Mouse (Mus musculus): Measurements from ENCODE around the gene Sf3b4. TPM values are rescaled to one million over a fixed set of nuclear protein-coding genes. Genes with fewer than 3 reads are reported as not detected.
"Not testable (repeated sequence)": the region's sequence is repeated elsewhere in the genome, so short reads cannot be mapped to it uniquely, and the experiment has no call there.

Gene Sf3b4
- polyA plus RNA-seq, 1 experiment from 2014 or later = 190 TPM

DNA sequence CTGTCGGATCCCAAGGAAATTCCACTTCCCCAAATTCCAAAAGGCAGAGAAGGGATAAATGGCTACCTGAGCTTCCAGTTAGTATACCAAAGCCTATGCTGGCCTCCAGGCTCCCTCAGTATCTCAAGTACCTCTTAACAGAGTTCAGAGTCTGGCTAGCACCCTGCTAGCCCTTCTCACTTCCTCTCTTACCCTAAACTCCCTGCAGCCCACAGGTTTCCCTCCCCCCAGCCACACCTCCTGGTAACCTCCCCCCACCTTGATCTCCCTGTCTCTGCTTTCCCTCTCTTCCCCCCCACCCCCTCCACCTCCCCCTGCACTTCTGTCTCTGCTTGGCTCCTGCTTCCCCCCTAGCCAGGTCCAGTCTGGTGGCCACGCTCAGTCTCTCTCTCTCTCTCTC lies 27.6 kb downstream of the Sf3b4 start:
- Histone ChIP-seq H3K36me3 (peaks cover 11% of the 10 kb centered on the region), H3K27ac (no peak overlapping the region), H3K4me3 (no peak overlapping the region), H3K27me3 (ENCODE audit: insufficient read depth, poor library complexity, severe bottlenecking) (no peaks in the 10 kb centered on the region), H3K4me1 (peaks cover 21% of the 10 kb centered on the region), H3K9me3 (no peaks in the 10 kb centered on the region)
- 39% methylated on average over 2 of the region's 2 CpGs for whole genome bisulfite sequencing
- DNase-seq (ENCODE audit: low spot score) = no peak

DNA sequence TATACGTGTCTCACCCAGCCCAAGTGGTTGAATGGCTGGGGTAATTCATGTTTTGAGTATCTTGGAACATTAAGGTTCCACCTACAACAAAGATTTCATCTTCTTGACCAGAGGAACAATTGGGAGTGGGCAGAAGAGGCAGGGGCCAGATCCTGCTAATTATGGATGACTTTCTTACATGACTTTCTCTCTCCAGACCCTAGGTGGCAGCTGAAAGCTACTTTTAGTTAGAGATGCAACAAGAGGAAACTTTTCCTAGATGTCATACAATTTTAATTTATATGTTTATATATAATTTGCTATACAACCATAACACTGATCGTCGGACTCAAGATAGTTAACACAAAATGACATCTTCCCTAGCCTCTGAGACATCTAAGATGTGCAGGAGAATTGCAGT lies 35.7 kb downstream of the Sf3b4 start:
- Histone ChIP-seq H3K36me3 (no peaks in the 10 kb centered on the region), H3K27me3 (ENCODE audit: insufficient read depth, poor library complexity, severe bottlenecking) (peaks cover 6% of the 10 kb centered on the region; the same call in 1 of the 2 replicates), H3K4me3 (no peak overlapping the region), H3K9me3 (no peaks in the 10 kb centered on the region), H3K27ac (no peak overlapping the region), H3K4me1 (peaks cover 6% of the 10 kb centered on the region)
- no peak for DNase-seq (ENCODE audit: low spot score)
- 84% methylated on average over 3 of the region's 3 CpGs for WGBS

DNA sequence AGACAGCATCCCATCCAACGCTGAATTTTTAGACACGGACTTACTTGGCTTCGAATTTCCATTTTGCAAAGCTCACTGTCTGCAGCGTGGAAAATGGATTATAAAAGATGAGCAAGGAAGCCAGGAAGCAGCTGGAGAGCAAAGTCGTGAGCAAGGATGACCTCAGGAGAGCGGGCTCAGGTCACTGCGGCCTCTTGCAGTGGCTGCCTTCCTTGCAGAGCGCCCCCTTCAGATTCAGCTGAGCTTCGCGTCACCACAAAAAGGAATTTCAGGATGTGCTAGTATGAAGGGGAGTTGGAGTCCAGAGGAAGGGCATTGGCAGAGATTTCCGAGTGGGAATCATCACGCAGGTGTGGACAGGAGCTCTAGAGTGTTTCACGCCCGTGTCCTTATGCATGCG lies 37.1 kb downstream of the Sf3b4 start:
- 19% methylated on average over 15 of the region's 15 CpGs for WGBS
- no peak for DNase-seq (ENCODE audit: low spot score)
- Histone ChIP-seq H3K27me3 (ENCODE audit: insufficient read depth, poor library complexity, severe bottlenecking) (peaks cover 6% of the 10 kb centered on the region; the same call in 1 of the 2 replicates), H3K4me1 (peaks cover 6% of the 10 kb centered on the region), H3K36me3 (no peaks in the 10 kb centered on the region), H3K4me3 (no peak overlapping the region), H3K9me3 (no peaks in the 10 kb centered on the region), H3K27ac (no peak overlapping the region)

DNA sequence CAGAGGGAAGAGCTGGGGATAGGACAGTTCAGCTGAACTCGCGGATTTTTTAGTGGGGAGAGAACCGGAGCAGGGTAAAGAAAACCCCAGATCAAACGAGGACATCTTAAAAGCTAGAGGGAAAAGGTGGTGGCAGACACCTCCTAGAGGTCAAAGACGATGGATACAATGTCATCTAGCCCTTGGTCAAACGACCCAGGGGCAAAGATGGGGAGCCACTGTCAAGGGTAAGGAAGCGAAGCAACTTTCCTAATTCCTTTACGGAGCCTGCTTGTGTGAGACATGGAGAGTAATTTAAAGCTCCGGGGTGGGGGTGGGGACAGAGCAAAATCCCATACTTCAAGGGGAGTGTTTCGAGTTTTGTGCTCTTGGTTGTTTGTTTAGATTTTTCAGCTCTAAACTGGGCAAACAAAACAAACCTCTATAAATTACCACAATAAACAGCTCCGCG lies 47.1 kb downstream of the Sf3b4 start:
- peaks cover 23% of the 10 kb centered on the region for H3K4me1 ChIP-seq
- no peaks in the 10 kb centered on the region for H3K9me3 ChIP-seq
- no peak for DNase-seq (ENCODE audit: low spot score)
- peak overlapping the region; percentile 94 for H3K27ac ChIP-seq
- no peaks in the 10 kb centered on the region for H3K36me3 ChIP-seq
- peak overlapping the region; percentile 71 for H3K4me3 ChIP-seq
- H3K27me3 ChIP-seq (ENCODE audit: insufficient read depth, poor library complexity, severe bottlenecking) = no peaks in the 10 kb centered on the region
- WGBS = under 1% methylated on average over 12 of the region's 12 CpGs

DNA sequence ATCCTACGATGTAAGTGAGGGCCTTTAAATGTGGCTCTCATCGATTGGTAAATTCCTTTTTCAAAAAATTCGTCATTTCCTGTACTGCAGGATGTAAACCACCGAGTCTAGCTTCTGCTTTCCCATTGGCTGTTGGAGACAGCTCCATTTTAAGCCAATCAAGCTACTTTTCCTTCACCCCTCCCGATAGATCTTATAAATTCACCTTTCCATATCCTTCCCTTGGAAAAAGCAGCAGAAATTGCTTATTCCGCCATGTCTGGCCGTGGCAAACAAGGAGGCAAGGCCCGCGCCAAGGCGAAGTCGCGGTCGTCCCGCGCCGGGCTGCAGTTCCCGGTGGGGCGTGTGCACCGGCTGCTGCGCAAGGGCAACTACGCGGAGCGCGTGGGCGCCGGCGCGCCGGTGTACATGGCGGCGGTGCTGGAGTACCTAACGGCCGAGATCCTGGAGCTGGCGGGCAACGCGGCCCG lies 47.6 kb downstream of the Sf3b4 start, which contains the start of the genes Bola1 and Hist2h2ab:
TSS of gene Bola1 (minus strand) at position 49 of the 470 bp plus-strand sequence.
TSS of gene Hist2h2ab (plus strand) at position 205 of the 470 bp plus-strand sequence.
- DNase-seq (ENCODE audit: low spot score) = peak; percentile 87
- peak within 1 kb of the TSS; percentile 94 for H3K27ac ChIP-seq
- WGBS = 0% methylated on average over 37 of the region's 37 CpGs
- H3K9me3 ChIP-seq = no peaks in the 10 kb centered on the region
- H3K36me3 ChIP-seq = no peaks in the 10 kb centered on the region
- H3K4me3 ChIP-seq = peak within 1 kb of the TSS; percentile 71
- H3K4me1 ChIP-seq = peaks cover 25% of the 10 kb centered on the region
- no peaks in the 10 kb centered on the region for H3K27me3 ChIP-seq (ENCODE audit: insufficient read depth, poor library complexity, severe bottlenecking)

DNA sequence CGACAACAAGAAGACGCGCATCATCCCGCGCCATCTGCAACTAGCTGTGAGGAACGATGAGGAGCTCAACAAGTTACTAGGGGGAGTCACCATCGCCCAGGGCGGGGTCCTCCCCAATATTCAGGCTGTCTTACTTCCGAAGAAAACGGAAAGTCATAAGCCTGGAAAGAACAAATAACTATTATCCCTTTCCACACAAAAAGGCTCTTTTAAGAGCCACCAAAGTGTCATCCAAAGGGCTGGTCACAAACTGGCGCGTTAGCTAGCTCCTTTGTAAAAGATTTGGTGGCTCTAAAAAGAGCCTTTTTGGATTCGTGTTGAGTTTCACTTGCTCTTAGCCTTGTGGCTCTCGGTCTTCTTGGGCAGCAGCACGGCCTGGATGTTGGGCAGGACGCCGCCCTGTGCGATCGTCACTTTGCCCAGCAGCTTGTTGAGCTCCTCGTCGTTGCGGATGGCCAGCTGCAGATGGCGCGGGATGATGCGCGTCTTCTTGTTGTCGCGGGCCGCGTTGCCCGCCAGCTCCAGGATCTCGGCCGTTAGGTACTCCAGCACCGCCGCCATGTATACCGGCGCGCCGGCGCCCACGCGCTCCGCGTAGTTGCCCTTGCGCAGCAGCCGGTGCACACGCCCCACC lies 48.1 kb downstream of the Sf3b4 start:
- Histone ChIP-seq H3K4me1 (peaks cover 30% of the 10 kb centered on the region), H3K4me3 (peak overlapping the region; percentile 71), H3K27ac (peak overlapping the region; percentile 94)
- not testable (repeated sequence) for H3K36me3 ChIP-seq; DNase-seq (ENCODE audit: low spot score); H3K27me3 ChIP-seq (ENCODE audit: insufficient read depth, poor library complexity, severe bottlenecking); H3K9me3 ChIP-seq
- WGBS = under 1% methylated on average over 38 of the region's 47 CpGs

DNA sequence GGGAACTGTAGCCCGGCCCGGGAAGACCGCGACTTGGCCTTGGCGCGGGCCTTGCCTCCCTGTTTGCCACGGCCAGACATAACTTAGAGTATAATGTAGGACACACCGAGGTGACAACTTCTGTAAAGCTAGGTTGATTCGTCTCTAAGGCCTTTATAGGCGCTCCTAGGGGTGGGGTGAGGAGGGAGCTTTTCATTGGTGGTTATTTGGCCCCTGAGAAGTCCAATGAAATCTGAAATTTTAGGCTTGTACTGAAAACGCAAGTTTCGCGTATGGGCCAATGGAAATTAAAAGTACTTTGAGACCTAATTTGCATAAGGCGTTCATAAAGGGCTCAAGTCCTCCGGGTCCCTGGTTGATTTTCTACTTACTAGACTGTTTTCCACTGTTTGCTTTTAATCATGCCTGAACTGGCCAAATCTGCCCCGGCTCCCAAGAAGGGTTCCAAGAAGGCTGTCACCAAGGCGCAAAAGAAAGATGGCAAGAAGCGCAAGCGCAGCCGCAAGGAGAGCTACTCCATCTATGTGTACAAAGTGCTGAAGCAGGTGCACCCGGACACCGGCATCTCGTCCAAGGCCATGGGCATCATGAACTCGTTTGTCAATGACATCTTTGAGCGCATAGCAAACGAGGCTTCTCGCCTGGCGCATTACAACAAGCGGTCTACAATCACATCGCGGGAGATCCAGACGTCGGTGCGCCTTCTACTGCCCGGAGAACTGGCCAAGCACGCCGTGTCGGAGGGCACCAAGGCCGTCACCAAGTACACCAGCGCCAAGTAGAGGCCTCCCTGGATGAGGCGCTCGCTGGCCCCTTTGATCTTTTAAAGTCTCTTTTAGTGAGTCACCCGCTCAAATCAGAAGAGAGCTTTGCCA lies 48.9 kb downstream of the Sf3b4 start, which contains the start of the genes Hist2h2ac and Hist2h2be:
TSS of gene Hist2h2ac (minus strand) at position 116 of the 875 bp plus-strand sequence.
TSS of gene Hist2h2be (plus strand) at position 355 of the 875 bp plus-strand sequence.
- no peaks in the 10 kb centered on the region for H3K9me3 ChIP-seq
- H3K27me3 ChIP-seq (ENCODE audit: insufficient read depth, poor library complexity, severe bottlenecking) = no peaks in the 10 kb centered on the region
- H3K4me1 ChIP-seq = peaks cover 34% of the 10 kb centered on the region
- WGBS = under 1% methylated on average over 43 of the region's 43 CpGs
- peak within 1 kb of the TSS; percentile 94 for H3K27ac ChIP-seq
- H3K36me3 ChIP-seq = no peaks in the 10 kb centered on the region
- peak within 1 kb of the TSS; percentile 71 for H3K4me3 ChIP-seq
- peak; percentile 95 for DNase-seq (ENCODE audit: low spot score)

DNA sequence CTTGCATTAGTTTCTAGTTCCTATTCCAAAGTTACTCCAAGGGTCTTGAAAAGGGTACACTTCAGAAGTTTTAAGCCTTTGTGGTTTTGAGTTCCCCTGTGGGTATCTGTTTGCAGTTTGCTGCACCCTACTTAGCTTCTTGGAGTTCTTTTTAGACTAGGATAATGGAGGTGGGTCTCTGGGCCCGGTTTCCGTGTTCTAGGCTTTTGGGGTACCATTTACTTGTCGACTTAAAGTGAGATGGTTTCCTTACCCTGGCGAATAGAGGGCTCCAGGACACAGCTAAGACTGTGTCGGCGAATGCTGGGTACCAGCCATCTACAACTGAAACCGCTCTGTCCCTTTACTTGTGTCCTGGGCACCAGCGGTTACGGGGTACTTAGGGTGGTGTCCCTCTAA lies 49.5 kb downstream of the Sf3b4 start:
- 33% methylated on average over 9 of the region's 9 CpGs for WGBS
- Histone ChIP-seq H3K36me3 (no peaks in the 10 kb centered on the region), H3K4me1 (peaks cover 40% of the 10 kb centered on the region), H3K4me3 (peak overlapping the region; percentile 71), H3K27me3 (ENCODE audit: insufficient read depth, poor library complexity, severe bottlenecking) (no peaks in the 10 kb centered on the region), H3K9me3 (no peaks in the 10 kb centered on the region), H3K27ac (peak overlapping the region; percentile 94)
- no peak for DNase-seq (ENCODE audit: low spot score)

DNA sequence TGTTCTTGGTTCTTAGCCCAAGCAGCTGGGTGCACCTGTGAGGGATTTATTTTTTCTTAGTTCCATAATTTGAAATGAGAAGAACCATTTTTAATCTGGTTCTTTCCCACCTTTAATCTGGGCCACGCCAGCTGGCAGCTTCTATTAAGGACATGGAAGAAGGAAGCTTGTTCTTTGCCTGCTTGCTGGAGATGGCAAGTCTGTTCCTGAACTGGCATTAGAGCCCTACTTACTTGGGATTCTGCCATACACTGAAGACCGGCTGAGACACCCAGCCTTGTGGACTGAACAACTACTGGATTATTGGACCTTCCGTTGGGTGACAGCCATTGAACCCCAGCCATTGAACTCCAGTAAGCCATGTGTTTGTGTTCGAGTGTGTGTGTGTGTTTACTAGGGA lies 50.6 kb downstream of the Sf3b4 start:
- DNase-seq (ENCODE audit: low spot score) = no peak
- H3K36me3 ChIP-seq = no peaks in the 10 kb centered on the region
- 91% methylated on average over 4 of the region's 4 CpGs for WGBS
- no peaks in the 10 kb centered on the region for H3K9me3 ChIP-seq
- no peak overlapping the region for H3K27ac ChIP-seq
- no peaks in the 10 kb centered on the region for H3K27me3 ChIP-seq (ENCODE audit: insufficient read depth, poor library complexity, severe bottlenecking)
- no peak overlapping the region for H3K4me3 ChIP-seq
- peaks cover 48% of the 10 kb centered on the region for H3K4me1 ChIP-seq

DNA sequence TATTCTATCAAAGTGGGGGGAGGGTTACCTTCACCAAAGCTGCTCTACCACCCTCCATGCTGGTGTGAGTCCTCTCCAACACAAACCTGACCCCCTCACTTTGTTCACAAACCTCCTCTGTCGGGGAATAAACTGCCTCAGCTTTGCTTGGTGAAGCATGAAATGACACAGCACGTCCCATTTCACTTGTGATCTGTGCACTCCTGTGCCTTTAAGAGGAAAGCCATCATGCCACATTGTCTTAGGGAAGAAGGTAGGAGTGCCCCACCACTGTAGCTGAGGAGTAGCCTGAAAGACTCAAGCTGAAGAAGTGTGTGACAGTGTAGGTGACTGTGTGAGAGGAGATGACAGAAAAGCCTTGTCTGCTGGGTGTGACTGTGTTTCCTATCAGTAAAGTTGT lies 53.3 kb downstream of the Sf3b4 start:
- no peak for DNase-seq (ENCODE audit: low spot score)

More for the DNA sequence above, 53.3 kb downstream of the Sf3b4 start:
- Histone ChIP-seq H3K27me3 (ENCODE audit: insufficient read depth, poor library complexity, severe bottlenecking) (no peaks in the 10 kb centered on the region), H3K4me1 (peaks cover 41% of the 10 kb centered on the region), H3K4me3 (no peak overlapping the region), H3K9me3 (no peaks in the 10 kb centered on the region), H3K27ac (peak overlapping the region; percentile 57; the same call in 1 of the 2 replicates), H3K36me3 (no peaks in the 10 kb centered on the region)
- WGBS = 41% methylated on average over 2 of the region's 2 CpGs
